Mouse (Mus musculus) CH12.LX (cell line): ENCODE data around the gene Midn. TPM values are rescaled to one million over a fixed set of nuclear protein-coding genes. Genes with fewer than 3 reads are reported as not detected.

Experiments used
- DNase-seq: peaks from one replicate; pipeline ENCODE4 v3.0.0-alpha.2; 2013; ENCODE audit errors: extremely low read depth
- H3K27ac ChIP-seq: 2 replicates; pipeline ENCODE4 v1.5.1; 2012; ENCODE audit warnings: low read depth, mild to moderate bottlenecking, control low read depth, moderate library complexity; ENCODE audit not compliant: insufficient read depth
- H3K27me3 ChIP-seq: replicated peaks from 2 replicates; pipeline ENCODE3; 2012; ENCODE audit warnings: inconsistent platforms
- H3K36me3 ChIP-seq, 2 experiments: replicated peaks in 1 of 2; 2 replicates each; pipeline versions ENCODE3 to v1.6.1; 2012; ENCODE audit warnings: inconsistent platforms in 1 of 2, low read length in 1 of 2, mild to moderate bottlenecking in 1 of 2, mixed read lengths in 1 of 2, moderate library complexity in 1 of 2; ENCODE audit not compliant: control insufficient read depth in 1 of 2, insufficient read depth in 1 of 2
- H3K4me1 ChIP-seq, 2 experiments: 2 replicates each; pipeline ENCODE4 v1.6.1; 2012; ENCODE audit warnings: inconsistent platforms in 1 of 2, moderate library complexity in 1 of 2; ENCODE audit not compliant: insufficient read depth in 2 of 2, control insufficient read depth in 1 of 2
- H3K4me2 ChIP-seq: 2 replicates; pipeline ENCODE4 v1.6.1; 2012; ENCODE audit warnings: low read depth, mild to moderate bottlenecking, control low read depth; ENCODE audit not compliant: poor library complexity, insufficient read depth, severe bottlenecking
- H3K4me3 ChIP-seq, 3 experiments: fragments of 150-350 bp in 1 of 3; sonication (generic) in 1 of 3; replicated peaks in 1 of 3; 2 replicates each; pipeline versions ENCODE3 to v1.5.1; 2011 to 2012; ENCODE audit warnings: low read depth in 2 of 3, low read length in 2 of 3, mild to moderate bottlenecking in 2 of 3, moderate library complexity in 2 of 3, control low read depth in 1 of 3, improper control_type of control experiment in 1 of 3, inconsistent platforms in 1 of 3, mixed read lengths in 1 of 3; ENCODE audit not compliant: poor library complexity in 1 of 3
- H3K79me2 ChIP-seq: replicated peaks from 2 replicates; pipeline ENCODE4 v1.6.1; 2012; ENCODE audit warnings: mild to moderate bottlenecking, moderate library complexity; ENCODE audit not compliant: control insufficient read depth, poor library complexity, insufficient read depth, severe bottlenecking; ENCODE audit errors: extremely low read depth
- H3K9ac ChIP-seq: 2 replicates; pipeline ENCODE4 v1.6.1; 2012; ENCODE audit warnings: low read depth, mild to moderate bottlenecking, control low read depth, moderate library complexity; ENCODE audit not compliant: insufficient read depth
- H3K9me3 ChIP-seq: replicated peaks from 2 replicates; pipeline ENCODE3; 2012; ENCODE audit warnings: low read length, inconsistent platforms, mixed read lengths
- BHLHE40 ChIP-seq: IDR thresholded peaks from 2 replicates; pipeline ENCODE4 v1.6.1; 2011; ENCODE audit warnings: mild to moderate bottlenecking, low read depth, low read length, improper control_type of control experiment
- CTCF ChIP-seq, 2 experiments: IDR thresholded peaks in 1 of 2; conservative IDR thresholded peaks in 1 of 2; 2 replicates each; pipeline ENCODE4 v1.5.1; 2011 to 2012; ENCODE audit warnings: low read depth in 2 of 2, low read length in 2 of 2, improper control_type of control experiment in 1 of 2, inconsistent platforms in 1 of 2, mild to moderate bottlenecking in 1 of 2, moderate library complexity in 1 of 2
- ELF1 ChIP-seq: IDR thresholded peaks from 2 replicates; pipeline ENCODE4 v1.6.1; 2014; ENCODE audit warnings: low read depth, mild to moderate bottlenecking, inconsistent platforms, low read length, improper control_type of control experiment
- IRF4 ChIP-seq: IDR thresholded peaks from 2 replicates; pipeline ENCODE4 v1.6.1; 2014; ENCODE audit warnings: low read depth, mild to moderate bottlenecking, inconsistent platforms, low read length, improper control_type of control experiment
- KAT2A ChIP-seq: IDR thresholded peaks from 2 replicates; pipeline ENCODE4 v1.6.1; 2012; ENCODE audit warnings: low read length, improper control_type of control experiment, inconsistent platforms; ENCODE audit not compliant: insufficient replicate concordance
- MEF2A ChIP-seq: IDR thresholded peaks from 2 replicates; pipeline ENCODE4 v1.6.1; 2014; ENCODE audit warnings: low read depth, mild to moderate bottlenecking, inconsistent platforms, low read length, improper control_type of control experiment, borderline replicate concordance
- MXI1 ChIP-seq: IDR thresholded peaks from 2 replicates; pipeline ENCODE4 v1.6.1; 2011; ENCODE audit warnings: mild to moderate bottlenecking, low read depth, low read length, improper control_type of control experiment
- NELFE ChIP-seq: IDR thresholded peaks from 2 replicates; pipeline ENCODE4 v1.6.1; 2011; ENCODE audit warnings: low read depth, low read length, improper control_type of control experiment
- POLR2A ChIP-seq: IDR thresholded peaks from 2 replicates; pipeline ENCODE4 v1.6.1; 2011; ENCODE audit warnings: low read depth, mild to moderate bottlenecking, improper control_type of control experiment, low read length
- RCOR1 ChIP-seq: conservative IDR thresholded peaks from 2 replicates; pipeline ENCODE4 v1.6.1; 2012; ENCODE audit warnings: low read depth, mild to moderate bottlenecking, inconsistent platforms, low read length, improper control_type of control experiment
- TBP ChIP-seq: conservative IDR thresholded peaks from 2 replicates; pipeline ENCODE4 v1.6.1; 2011; ENCODE audit warnings: low read depth, low read length, improper control_type of control experiment
- UBTF ChIP-seq: IDR thresholded peaks from 2 replicates; pipeline ENCODE4 v1.6.1; 2012; ENCODE audit warnings: low read depth, mild to moderate bottlenecking, inconsistent platforms, low read length, improper control_type of control experiment, moderate library complexity
- ZC3H11A ChIP-seq: IDR thresholded peaks from 2 replicates; pipeline ENCODE4 v1.6.1; 2012; ENCODE audit warnings: low read depth, mild to moderate bottlenecking, inconsistent platforms, low read length, improper control_type of control experiment
- ZMIZ1 ChIP-seq: IDR thresholded peaks from 2 replicates; pipeline ENCODE4 v1.6.1; 2012; ENCODE audit warnings: low read depth, mild to moderate bottlenecking, inconsistent platforms, low read length, improper control_type of control experiment
- dilution Hi-C: fragments of 300-500 bp; cut with MboI; formaldehyde crosslinking; loops from 2 replicates; pipeline ENCODE4 v1.14.3; 2020; ENCODE audit warnings: low sequenced_read_pairs; ENCODE audit not compliant: extremely low pct_unique_long_range_greater_than_20kb, extremely low pct_ligation_motif_present
- in situ Hi-C: fragments of 300-500 bp; cut with MboI; formaldehyde crosslinking; loops from 3 replicates; pipeline ENCODE4 v1.14.3; 2019; ENCODE audit warnings: low sequenced_read_pairs, low pct_ligation_motif_present, low pct_unique_long_range_greater_than_20kb, mixed read lengths
- polyA plus RNA-seq: library from polyadenylated mRNA; unstranded; fragments of >175 nt; gene quantifications from 2 replicates; pipeline ENCODE4 v1.2.1, GENCODE M21; 2012; ENCODE audit warnings: low read depth; ENCODE audit not compliant: insufficient read length
- total RNA-seq, 2 experiments: library from RNA; depleted of rRNA; stranded (reverse); fragments of 300-350 nt in 1 of 2; fragments of >200 nt in 1 of 2; gene quantifications; 2 replicates each; pipeline ENCODE4 v1.2.3; 2012 to 2014

The Midn gene
- total and polyA plus RNA-seq, 3 experiments, result 4.7 to 33.2 (median 16.2) TPM

DNA sequence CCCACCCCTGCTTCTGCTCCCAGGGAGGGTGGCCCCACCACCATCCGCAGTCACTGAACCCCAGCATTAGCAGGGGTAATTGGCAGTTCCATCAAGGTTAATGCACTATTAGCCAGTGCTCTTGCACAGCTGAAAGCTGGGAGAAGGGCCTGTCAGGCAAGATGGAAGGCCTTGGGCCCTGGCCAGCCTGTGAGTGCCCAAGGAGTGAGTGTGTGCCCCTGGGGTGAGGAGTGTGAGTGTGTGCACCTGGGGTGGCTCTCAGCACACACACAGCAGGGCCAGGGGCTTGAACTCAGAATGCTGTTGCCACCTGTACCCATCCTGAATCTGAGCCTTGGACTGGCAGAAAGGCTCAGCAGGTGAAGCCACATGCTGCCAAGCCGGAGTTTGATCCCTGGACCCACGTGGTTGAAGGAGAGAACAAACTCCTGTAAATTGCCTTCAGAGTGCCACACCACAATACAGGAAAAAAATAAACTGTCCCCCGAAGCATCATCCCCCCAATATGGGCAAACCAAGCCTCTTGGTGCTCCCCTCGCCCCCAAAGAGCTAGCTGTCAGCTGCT lies 28.3 kb downstream of the Midn start:
- in situ Hi-C loops (loop anchor here (5.0 kb wide), 2 partner anchors 71 to 171 kb away; partner anchors contain the start of genes Adamtsl5 and Ndufs7), dilution Hi-C loops (no loop called here)
- Histone ChIP-seq H3K4me2 (no peak overlapping the region), H3K79me2 (no peaks in the 10 kb centered on the region), H3K27ac (no peak overlapping the region), H3K9me3 (no peaks in the 10 kb centered on the region), H3K9ac (no peak overlapping the region), H3K4me1 (peaks cover 27 to 69% of the 10 kb centered on the region in 2 experiments), H3K27me3 (peaks cover 26% of the 10 kb centered on the region), H3K36me3 (peaks cover 12 to 31% of the 10 kb centered on the region in 2 experiments), H3K4me3 (no peak overlapping the region)
- no peak for TF ChIP-seq NELFE
- TF ChIP-seq ZMIZ1, result no peak
- TF ChIP-seq KAT2A, result no peak
- no peak for TF ChIP-seq MXI1
- TF ChIP-seq ZC3H11A, result no peak
- no peak for TF ChIP-seq IRF4
- TF ChIP-seq BHLHE40, result no peak
- TF ChIP-seq CTCF (conservative IDR thresholded peaks at IDR 0.05 in 1 of 2, IDR thresholded peaks at IDR 0.05 in 1 of 2; ENCODE audit: low read depth in 2 of 2, low read length in 2 of 2), result no peak
- no peak for TF ChIP-seq MEF2A
- TF ChIP-seq RCOR1, result no peak
- no peak for TF ChIP-seq POLR2A
- TF ChIP-seq ELF1, result no peak
- no peak for DNase-seq

DNA sequence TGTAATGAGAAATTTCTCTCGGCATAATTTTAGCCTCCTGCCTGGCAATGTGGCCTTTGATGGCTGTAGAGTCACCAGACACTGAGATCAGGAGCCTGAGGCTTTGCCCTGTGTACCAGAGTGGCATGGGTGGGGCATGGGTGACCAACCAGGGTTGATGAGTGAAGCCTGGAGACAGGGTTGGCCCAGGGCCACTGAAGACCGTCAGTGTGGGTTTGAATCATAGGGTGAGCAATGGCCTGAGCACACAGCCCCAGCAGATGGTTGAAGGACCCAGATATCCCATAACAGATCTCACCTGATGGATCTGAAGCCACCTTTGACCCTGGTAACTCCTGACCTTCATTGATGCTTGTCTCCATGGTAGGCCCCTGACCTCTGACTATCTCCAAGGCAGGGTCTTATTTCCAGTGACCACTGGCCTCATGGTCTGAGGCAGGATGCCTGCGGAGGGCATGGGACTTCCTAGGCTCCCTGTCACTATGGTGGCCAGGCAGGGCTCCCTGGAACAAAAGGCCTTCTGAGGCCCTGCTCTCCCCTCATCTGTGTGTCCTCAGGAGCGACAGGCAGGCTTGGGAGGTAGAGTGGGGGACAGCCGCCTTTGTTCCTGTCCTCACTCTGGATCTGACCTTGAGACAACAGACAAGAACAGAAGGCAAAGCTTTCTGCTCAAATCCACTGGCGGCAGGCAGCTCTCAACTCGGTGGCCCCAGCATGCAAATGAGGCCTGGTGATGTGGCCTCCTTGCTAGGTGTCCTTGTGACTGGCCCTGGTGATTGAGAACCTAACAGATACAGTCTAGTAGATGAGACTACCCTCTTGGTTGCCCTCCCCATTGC lies 29.6 kb downstream of the Midn start:
- peaks cover 2 to 21% of the 10 kb centered on the region in 2 experiments for H3K36me3 ChIP-seq
- dilution Hi-C loops (no loop called here), in situ Hi-C loops (loop anchor here (5.0 kb wide), 2 partner anchors 70 to 170 kb away; partner anchors contain the start of genes Adamtsl5 and Ndufs7)
- peak; percentile 53 for DNase-seq
- no peaks in the 10 kb centered on the region for H3K79me2 ChIP-seq
- H3K27me3 ChIP-seq, result peaks cover 39% of the 10 kb centered on the region
- peaks cover 24 to 58% of the 10 kb centered on the region in 2 experiments for H3K4me1 ChIP-seq
- H3K4me2 ChIP-seq, result peak overlapping the region; percentile 10
- H3K27ac ChIP-seq, result peak overlapping the region; percentile 31
- H3K9ac ChIP-seq, result no peak overlapping the region
- no peaks in the 10 kb centered on the region for H3K9me3 ChIP-seq
- H3K4me3 ChIP-seq, result peak overlapping the region in 1 of 3 experiments; percentile 20
- TF ChIP-seq ZMIZ1, result 0 out of 2 replicates have a peak, but pooled peaks have one; percentile 47
- no peak for TF ChIP-seq UBTF
- 0 out of 2 replicates have a peak, but pooled peaks have one; percentile 46 for TF ChIP-seq MXI1
- 0 out of 2 replicates have a peak, but pooled peaks have one; percentile 13 for TF ChIP-seq BHLHE40
- 0 out of 2 replicates have a peak, but pooled peaks have one; percentile 10 for TF ChIP-seq ELF1
- TF ChIP-seq TBP, result 0 out of 2 replicates have a peak, but pooled peaks have one; percentile 37
- TF ChIP-seq, all 38 proteins: peak for 5
